Mouse (Mus musculus) kidney, adult 11 months (tissue): ENCODE data around the gene Mrpl30.
A peak's percentile ranks its signal among the peaks of the same experiment; 100 is the strongest.

Source experiments
- DNase-seq: peaks from one replicate; pipeline ENCODE4 v3.0.0; 2022

Gene Mrpl30

DNA sequence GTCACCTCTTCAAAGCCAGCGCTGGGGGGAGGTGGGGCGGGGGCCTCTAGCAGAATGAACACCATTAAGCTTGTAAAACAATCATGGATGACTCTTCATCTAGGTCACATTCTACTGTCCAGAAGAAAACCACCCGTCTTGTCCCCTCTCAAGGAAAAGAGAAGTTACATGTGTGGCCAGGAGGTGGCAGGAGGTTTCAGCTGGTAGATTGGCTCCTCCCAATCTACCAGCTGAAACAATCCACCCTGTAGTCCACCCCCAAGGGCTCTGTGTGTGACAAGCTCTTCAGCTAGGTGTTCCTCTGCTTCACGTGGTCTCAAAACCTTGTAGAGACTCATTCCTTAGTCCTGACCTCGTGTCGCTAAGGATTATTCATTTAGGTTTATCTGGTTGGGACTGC is 12.9 kb downstream of the Mrpl30 start:
- DNase-seq = peak; percentile 4

DNA sequence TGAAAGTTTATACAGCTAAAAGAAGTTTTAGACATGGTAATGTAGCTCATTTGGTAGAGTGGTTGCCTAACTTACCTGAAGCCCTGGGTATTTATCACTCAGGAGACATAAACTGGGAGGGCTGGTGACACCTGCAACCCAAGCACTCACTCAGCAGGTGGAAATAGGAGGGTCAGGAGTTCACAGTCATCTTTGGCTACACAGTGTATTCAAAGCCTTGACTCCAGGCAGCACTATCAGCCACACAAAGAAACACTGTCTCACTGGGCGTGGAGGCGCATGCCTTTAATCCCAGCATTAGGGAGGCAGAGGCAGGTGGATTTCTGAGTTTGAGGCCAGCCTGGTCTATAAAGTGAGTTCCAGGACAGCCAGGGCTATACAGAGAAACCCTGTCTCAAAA is 22.5 kb downstream of the Mrpl30 start:
- no peak for DNase-seq

- no peak for DNase-seq
Observed at GRCm38 (mm10) chr1:37916393-37916792, 26.1 kb downstream of the Mrpl30 start, which contains the start of gene Lyg2. Lyg2 (minus strand) TSS chr1:37916493.

DNA sequence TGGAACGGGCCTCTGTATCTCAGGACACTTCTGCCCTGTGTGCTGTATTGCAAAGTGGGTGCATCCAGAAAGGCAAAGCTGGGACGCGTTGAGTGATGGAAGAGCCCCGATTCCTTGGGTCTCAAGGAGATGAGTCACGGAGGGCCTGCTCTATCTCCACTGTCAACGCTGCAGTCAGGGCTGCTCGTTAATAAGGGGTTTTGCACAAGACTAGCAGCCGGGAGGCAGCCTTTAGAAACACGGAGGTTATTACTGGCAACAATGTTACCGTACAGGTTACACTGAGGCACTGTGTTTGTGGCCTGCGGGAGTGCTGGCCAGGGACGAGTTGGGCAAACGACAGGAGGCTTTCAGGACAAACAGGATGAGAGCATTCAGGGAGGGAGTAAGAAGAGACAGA is 27.4 kb downstream of the Mrpl30 start:
- no peak for DNase-seq

- no peak for DNase-seq
Observed at GRCm38 (mm10) chr1:37918096-37918495, 27.8 kb downstream of the Mrpl30 start.

- DNase-seq = no peak
Observed at GRCm38 (mm10) chr1:37922536-37922935, 32.3 kb downstream of the Mrpl30 start.

GRCm38 (mm10) chr1:37925971-37926370 is 35.7 kb downstream of the Mrpl30 start:
- no peak for DNase-seq

DNA sequence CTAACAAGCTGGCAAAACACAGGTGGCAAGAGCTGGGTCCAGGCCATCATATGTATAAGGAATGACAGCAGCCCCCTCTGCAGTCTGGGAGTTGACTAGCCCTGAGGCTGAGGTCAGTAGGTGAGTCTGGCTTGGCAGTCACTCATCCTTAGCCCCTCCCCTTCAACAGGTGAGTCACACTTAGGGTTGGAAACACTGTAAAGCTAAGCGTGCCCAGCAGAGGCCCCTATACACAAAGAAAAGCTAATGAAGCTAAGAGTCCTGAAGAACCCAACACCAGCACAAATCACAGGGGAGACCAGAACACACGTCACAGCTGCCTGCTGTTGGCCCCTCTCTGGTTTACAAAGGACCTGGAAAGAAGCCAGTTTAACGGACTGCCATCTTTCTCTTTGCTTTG is 41.5 kb downstream of the Mrpl30 start:
- DNase-seq = peak; percentile 23
